Mouse (Mus musculus) ovary, adult 18-20 months (tissue): ENCODE results near the gene Slc34a3.
A peak's percentile ranks its signal among the peaks of the same experiment; 100 is the strongest.

Experiments
- DNase-seq: peaks from one replicate; pipeline ENCODE4 v3.0.0; 2022; ENCODE audit warnings: low spot score, mixed read lengths

Slc34a3 gene

GRCm38 (mm10) chr2:25252331-25252730 is 18.2 kb upstream of the Slc34a3 start:
- no peak for DNase-seq

GRCm38 (mm10) chr2:25246183-25247072 is 12.3 kb upstream of the Slc34a3 start, which contains the start of gene AL732309.1:
TSS of gene AL732309.1 (minus strand) at chr2:25246863.
- DNase-seq, result no peak

- no peak for DNase-seq
Observed at GRCm38 (mm10) chr2:25244144-25244543, 10.0 kb upstream of the Slc34a3 start.

GRCm38 (mm10) chr2:25243342-25243741 is 9.2 kb upstream of the Slc34a3 start:
- no peak for DNase-seq

- DNase-seq, result no peak
Observed at GRCm38 (mm10) chr2:25242101-25242506, 7.9 kb upstream of the Slc34a3 start, which contains the start of the genes Rnf208 and Cysrt1. TSS of gene Rnf208 (plus strand) at chr2:25242255. TSS of gene Cysrt1 (minus strand) at chr2:25242452.

GRCm38 (mm10) chr2:25241438-25241775 is 7.2 kb upstream of the Slc34a3 start:
- no peak for DNase-seq

- peak; percentile 68 for DNase-seq
Observed at GRCm38 (mm10) chr2:25240723-25241437, 6.7 kb upstream of the Slc34a3 start.

GRCm38 (mm10) chr2:25240310-25240709 is 6.1 kb upstream of the Slc34a3 start:
- DNase-seq, result no peak

- DNase-seq, result no peak
Observed at GRCm38 (mm10) chr2:25239766-25240165, 5.6 kb upstream of the Slc34a3 start.

GRCm38 (mm10) chr2:25238106-25238505 is 3.9 kb upstream of the Slc34a3 start:
- no peak for DNase-seq

GRCm38 (mm10) chr2:25237522-25237921 is 3.4 kb upstream of the Slc34a3 start:
- no peak for DNase-seq

- DNase-seq, result no peak
Observed at GRCm38 (mm10) chr2:25236614-25237013, 2.5 kb upstream of the Slc34a3 start, which contains the start of gene Rnf224. TSS of gene Rnf224 (minus strand) at chr2:25236787.

- DNase-seq, result no peak
Observed at GRCm38 (mm10) chr2:25234551-25235220, 522 bp upstream of the Slc34a3 start.

GRCm38 (mm10) chr2:25233421-25233820 is 743 bp downstream of the Slc34a3 start:
- DNase-seq, result no peak

- no peak for DNase-seq
Observed at GRCm38 (mm10) chr2:25231038-25231437, 3.1 kb downstream of the Slc34a3 start.

GRCm38 (mm10) chr2:25230581-25230980 is 3.6 kb downstream of the Slc34a3 start:
- no peak for DNase-seq

GRCm38 (mm10) chr2:25229582-25229981 is 4.6 kb downstream of the Slc34a3 start:
- no peak for DNase-seq

- DNase-seq, result no peak
Observed at GRCm38 (mm10) chr2:25228995-25229530, 5.1 kb downstream of the Slc34a3 start.

- peak; percentile 77 for DNase-seq
Observed at GRCm38 (mm10) chr2:25228431-25228889, 5.7 kb downstream of the Slc34a3 start.

- DNase-seq, result no peak
Observed at GRCm38 (mm10) chr2:25227406-25227805, 6.8 kb downstream of the Slc34a3 start.

GRCm38 (mm10) chr2:25226864-25227263 is 7.3 kb downstream of the Slc34a3 start:
- no peak for DNase-seq

GRCm38 (mm10) chr2:25225811-25226379 is 8.3 kb downstream of the Slc34a3 start:
- no peak for DNase-seq
